Mouse (Mus musculus) cerebral cortex, adult 2 months (tissue): Measurements from ENCODE around the gene D8Ertd738e.

ENCODE experiments used
- WGBS: fragments of 180-500 bp; shearing (Covaris S2); methylation state at CpG from one replicate; pipeline ENCODE4 v1.1.7; 2018; 5-methylcytosine and 5-hydroxymethylcytosine counted together

D8Ertd738e gene

GRCm38 (mm10) chr8:84249257-84250170 lies at the start of gene D8Ertd738e:
Gene D8Ertd738e (minus strand): TSS chr8:84249719.
- WGBS = 3% methylated on average over 52 of the region's 52 CpGs

DNA sequence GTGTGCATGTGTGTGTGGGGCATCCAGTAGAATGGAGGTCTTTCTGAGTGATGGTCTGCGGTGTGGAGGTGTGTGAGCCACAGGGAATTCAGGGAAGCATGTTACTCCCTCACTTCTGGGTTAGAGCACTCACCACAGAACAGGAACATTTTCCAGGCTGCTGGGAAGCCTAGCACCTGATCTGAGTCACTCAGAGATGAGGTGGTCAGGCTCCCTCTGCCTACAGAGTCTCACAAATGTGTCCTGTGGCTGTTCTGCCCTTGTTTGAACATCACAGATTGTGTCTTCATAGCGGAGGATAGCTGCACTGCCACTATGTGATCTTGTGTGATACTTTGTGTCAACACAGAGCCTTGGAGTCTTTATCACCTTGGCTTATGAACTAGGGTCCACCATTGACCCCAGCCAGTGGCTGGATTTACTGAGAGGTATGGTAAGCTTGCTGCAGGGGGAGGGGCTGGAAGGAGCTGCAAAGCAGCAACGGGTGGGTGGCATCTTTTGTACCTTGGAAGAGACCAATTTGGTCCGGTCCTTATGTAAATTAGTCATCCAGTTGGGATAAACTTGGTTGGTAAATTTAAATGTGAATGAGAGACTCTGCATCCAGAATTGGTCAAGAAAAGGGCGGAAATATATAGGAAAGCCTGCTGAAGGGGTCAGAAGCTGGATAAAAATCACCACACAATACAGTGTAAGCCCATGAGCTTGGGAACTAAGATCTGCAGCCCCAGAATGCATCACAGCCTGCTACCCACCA lies 47.7 kb upstream of the D8Ertd738e start:
- WGBS = 57% methylated on average over 5 of the region's 5 CpGs

GRCm38 (mm10) chr8:84291688-84292087 lies 42.2 kb upstream of the D8Ertd738e start:
- WGBS = 23% methylated on average over 8 of the region's 8 CpGs

- 61% methylated on average over 5 of the region's 5 CpGs for WGBS
Observed at GRCm38 (mm10) chr8:84291086-84291485, 41.6 kb upstream of the D8Ertd738e start.

- 61% methylated on average over 2 of the region's 2 CpGs for WGBS
Observed at GRCm38 (mm10) chr8:84288892-84289291, 39.4 kb upstream of the D8Ertd738e start.

DNA sequence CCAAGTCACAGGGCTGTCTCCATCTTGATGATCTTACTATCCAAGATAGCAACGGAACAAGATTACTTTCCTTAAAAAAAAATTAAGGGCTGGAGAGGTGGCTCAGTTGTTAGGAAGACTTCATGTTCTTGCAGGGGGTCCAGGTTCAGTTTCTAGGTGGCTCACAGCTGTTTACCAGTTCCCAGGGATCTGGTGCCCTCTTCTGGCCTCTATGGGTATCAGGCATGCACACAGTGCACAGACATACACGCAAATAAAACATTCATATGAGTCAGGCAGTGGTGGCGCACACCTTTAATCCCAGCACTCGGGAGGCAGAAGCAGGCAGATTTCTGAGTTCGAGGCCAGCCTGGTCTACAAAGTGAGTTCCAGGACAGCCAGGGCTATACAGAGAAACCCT lies 36.1 kb upstream of the D8Ertd738e start:
- 47% methylated on average over 5 of the region's 5 CpGs for WGBS

DNA sequence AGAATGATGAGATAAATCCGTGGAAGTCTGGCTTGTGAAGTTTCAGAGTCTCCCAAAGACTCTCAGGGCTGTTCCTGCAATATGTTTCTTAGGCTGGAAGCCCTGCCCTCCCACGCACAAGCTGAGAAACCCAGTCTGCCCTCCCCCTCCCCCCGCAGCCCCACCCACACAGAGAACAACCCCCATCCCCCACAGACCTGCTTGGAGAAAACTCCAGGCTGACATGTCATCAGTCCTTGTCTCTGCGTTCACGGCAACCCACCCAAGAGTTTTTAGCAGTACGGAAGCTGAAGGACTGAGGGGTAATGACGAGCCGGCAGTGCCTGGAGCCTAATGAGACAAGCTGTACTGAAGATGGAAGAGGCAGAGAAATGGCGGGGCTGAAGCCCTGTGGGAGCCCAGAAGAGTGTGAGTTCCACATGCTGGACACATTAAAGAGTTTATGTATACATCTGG lies 35.1 kb upstream of the D8Ertd738e start:
- 22% methylated on average over 9 of the region's 9 CpGs for WGBS

DNA sequence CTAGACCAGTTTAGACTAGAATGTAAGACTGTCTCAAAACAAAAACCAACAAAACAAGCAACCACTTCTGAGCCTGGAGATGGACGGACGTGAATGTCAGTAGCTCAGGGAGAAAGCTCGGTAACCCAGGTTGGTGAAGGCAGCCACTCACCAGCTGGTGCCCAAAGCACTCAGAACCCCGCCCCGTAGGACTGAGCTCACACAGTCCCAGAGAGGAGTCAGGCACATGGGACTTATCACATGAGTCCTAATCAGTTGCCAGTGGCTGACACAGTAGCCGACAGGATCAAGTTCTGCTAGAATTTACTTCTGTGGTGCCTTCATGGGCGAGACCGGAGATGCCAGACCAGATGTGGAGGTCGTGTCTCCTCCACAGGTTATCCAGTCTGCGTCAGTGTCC lies 31.3 kb upstream of the D8Ertd738e start:
- WGBS = 86% methylated on average over 10 of the region's 10 CpGs

DNA sequence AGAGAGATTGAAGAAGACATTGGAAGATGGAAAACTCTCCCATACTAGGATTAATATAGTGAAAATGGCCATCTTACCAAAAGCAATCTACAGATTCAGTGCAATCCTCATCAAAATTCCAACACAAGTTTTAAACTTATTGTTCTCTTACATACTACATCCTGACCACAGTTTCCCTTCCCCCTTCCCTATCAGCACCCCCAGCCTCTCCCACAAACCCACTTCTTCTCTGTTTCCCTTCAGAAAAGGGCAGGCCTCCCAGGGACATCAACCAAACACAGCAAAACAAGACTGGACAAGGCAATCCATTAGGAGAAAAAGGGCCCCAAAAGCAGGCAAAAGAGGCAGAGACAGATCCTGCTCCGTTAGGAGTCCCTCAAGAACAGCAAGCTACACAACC lies 26.9 kb upstream of the D8Ertd738e start:
- WGBS = 76% methylated on average over 1 of the region's 1 CpGs

- 86% methylated on average over 3 of the region's 3 CpGs for WGBS
Observed at GRCm38 (mm10) chr8:84273968-84274367, 24.4 kb upstream of the D8Ertd738e start.

GRCm38 (mm10) chr8:84272302-84272701 lies 22.8 kb upstream of the D8Ertd738e start:
- 78% methylated on average over 4 of the region's 4 CpGs for WGBS

- under 1% methylated on average over 44 of the region's 44 CpGs for WGBS
Observed at GRCm38 (mm10) chr8:84269950-84270773, 20.6 kb upstream of the D8Ertd738e start, which contains the start of gene Ccdc130. Gene Ccdc130 (minus strand): TSS chr8:84270380.

- 74% methylated on average over 4 of the region's 4 CpGs for WGBS
Observed at GRCm38 (mm10) chr8:84261098-84261497, 11.6 kb upstream of the D8Ertd738e start.

- WGBS = under 1% methylated on average over 64 of the region's 64 CpGs
Observed at GRCm38 (mm10) chr8:84256822-84257610, 7.5 kb upstream of the D8Ertd738e start, which contains the start of gene Mri1. Gene Mri1 (minus strand): TSS chr8:84257326.

DNA sequence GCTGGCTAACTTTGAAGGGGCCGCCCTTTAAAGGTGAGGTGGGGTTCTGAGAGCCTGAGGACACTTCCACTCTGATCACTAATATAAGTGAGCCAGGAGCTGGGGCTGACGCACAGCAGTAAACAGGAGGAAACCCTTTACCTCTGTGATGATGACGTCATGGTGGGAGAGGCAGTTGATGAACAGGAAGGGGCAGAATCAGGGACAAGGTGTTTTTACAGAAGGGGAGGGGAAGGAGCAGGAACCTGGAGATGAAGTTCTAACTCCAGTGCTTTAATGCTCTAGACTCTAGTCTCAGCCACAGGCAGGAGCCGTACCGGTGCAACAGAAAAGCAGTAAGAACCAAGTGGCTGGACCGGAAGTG lies 6.9 kb upstream of the D8Ertd738e start:
- 14% methylated on average over 6 of the region's 6 CpGs for WGBS

- WGBS = 66% methylated on average over 3 of the region's 3 CpGs
Observed at GRCm38 (mm10) chr8:84255858-84256257, 6.3 kb upstream of the D8Ertd738e start.

DNA sequence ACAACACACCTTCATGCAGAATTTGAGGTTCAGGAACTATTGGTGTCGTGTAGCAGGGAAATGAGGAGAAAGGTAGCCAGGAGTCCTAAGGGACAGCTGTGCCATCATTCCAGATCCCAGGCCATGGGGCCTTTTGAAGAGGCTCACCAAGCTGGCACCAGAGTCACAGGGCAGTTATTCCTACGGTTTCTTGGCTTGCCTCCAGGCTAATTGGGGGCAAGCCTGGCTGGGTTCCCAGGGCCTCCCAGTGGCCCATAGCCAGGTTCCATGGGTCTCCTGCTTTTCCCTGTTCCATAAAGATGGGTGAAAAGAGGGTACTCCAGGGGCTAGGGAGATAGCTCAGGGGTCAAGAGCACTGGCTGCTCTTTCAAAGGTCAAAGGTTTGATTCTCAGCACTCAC lies 7.7 kb downstream of the D8Ertd738e start:
- 37% methylated on average over 2 of the region's 2 CpGs for WGBS

DNA sequence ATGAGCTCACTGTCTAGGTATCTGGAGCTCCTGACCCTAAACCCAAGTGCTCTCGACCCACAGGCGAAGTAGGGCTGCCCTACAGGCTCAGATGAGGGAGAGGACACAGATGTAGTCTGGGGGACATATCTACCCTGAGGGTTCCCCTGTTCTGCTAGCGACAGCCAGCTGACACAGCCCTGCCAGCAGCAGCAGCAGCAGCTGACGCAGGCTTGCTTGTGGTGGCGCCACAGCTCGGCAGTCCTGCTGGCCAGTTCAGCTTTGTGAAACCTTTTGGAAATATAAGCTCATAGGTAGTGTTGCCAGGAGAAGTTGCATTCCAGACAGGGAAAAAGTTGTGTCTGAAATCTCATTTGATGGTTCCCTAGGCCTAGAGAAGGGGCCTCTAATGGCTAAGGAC lies 8.4 kb downstream of the D8Ertd738e start:
- 57% methylated on average over 6 of the region's 6 CpGs for WGBS

- WGBS = 15% methylated on average over 19 of the region's 19 CpGs
Observed at GRCm38 (mm10) chr8:84237542-84238229, 11.8 kb downstream of the D8Ertd738e start.

DNA sequence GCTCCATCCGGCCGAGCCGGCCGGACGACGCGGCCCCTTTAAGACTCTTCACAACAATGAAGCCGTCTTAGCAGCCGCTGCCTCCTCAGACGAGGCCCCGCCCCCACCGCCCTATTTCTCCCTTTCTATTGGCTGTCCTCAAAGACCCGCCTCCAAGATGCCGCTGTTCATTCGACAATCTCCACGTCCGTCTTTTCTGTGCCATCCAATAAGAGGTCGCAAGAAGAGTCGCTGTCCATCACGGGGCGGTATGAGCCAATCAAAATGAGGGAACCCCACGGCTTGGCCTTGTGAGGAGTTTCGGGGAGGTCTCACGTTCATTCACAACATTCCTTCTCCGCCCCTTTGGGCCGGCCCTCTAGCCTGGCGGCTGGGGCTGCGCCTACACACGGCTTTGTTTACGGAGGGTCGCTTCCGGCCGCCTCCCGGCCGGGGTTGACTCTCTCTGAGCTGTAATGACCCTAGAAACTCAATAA lies 12.5 kb downstream of the D8Ertd738e start, which contains the start of gene Zswim4:
Zswim4 (minus strand) TSS at position 58 of the 476 bp plus-strand sequence.
- under 1% methylated on average over 35 of the region's 35 CpGs for WGBS
